Mouse (Mus musculus) ES-E14 (cell line): ENCODE measurements around the gene Tmem135. TPM values are rescaled to one million over a fixed set of nuclear protein-coding genes. Genes with fewer than 3 reads are reported as not detected.

ENCODE experiments used
- DNase-seq: peaks from one replicate; pipeline ENCODE4 v3.0.0-alpha.2; 2013; ENCODE audit warnings: low read depth, low spot score
- H3K27ac ChIP-seq: 2 replicates; pipeline ENCODE4 v1.5.1; 2012; ENCODE audit warnings: low read depth, mild to moderate bottlenecking, low read length, moderate library complexity, mixed read lengths; ENCODE audit not compliant: poor library complexity, insufficient read depth, severe bottlenecking
- H3K36me3 ChIP-seq: 2 replicates; pipeline ENCODE4 v1.6.1; 2012; ENCODE audit warnings: mild to moderate bottlenecking, low read length, moderate library complexity, mixed read lengths; ENCODE audit not compliant: control insufficient read depth, poor library complexity, insufficient read depth, severe bottlenecking
- H3K4me1 ChIP-seq, 2 experiments: fragments of 150-350 bp in 1 of 2; sonication (generic) in 1 of 2; 2 replicates each; pipeline ENCODE4 v1.6.1; 2012; ENCODE audit warnings: low read length in 2 of 2, mild to moderate bottlenecking in 1 of 2, mixed read lengths in 1 of 2; ENCODE audit not compliant: control insufficient read depth in 2 of 2, insufficient read depth in 2 of 2, poor library complexity in 1 of 2
- H3K4me3 ChIP-seq, 2 experiments: fragments of 150-350 bp in 1 of 2; sonication (generic) in 1 of 2; 2 replicates each; pipeline ENCODE4 v1.5.1; 2012; ENCODE audit warnings: low read length in 2 of 2, low read depth in 1 of 2, mild to moderate bottlenecking in 1 of 2, mixed read lengths in 1 of 2; ENCODE audit not compliant: insufficient read depth in 1 of 2, poor library complexity in 1 of 2, severe bottlenecking in 1 of 2
- H3K9ac ChIP-seq: 2 replicates; pipeline ENCODE4 v1.6.1; 2012; ENCODE audit warnings: low read depth, mild to moderate bottlenecking, low read length, mixed read lengths; ENCODE audit not compliant: poor library complexity, insufficient read depth, severe bottlenecking
- H3K9me3 ChIP-seq: fragments of 150-350 bp; sonication (generic); 2 replicates; pipeline ENCODE4 v1.6.1; 2012; ENCODE audit warnings: low read depth, mild to moderate bottlenecking, low read length; ENCODE audit not compliant: control insufficient read depth, insufficient read depth
- CHD2 ChIP-seq: IDR thresholded peaks from 2 replicates; pipeline ENCODE4 v1.6.1; 2014; ENCODE audit warnings: mild to moderate bottlenecking, low read depth, low read length, inconsistent platforms
- HCFC1 ChIP-seq: IDR thresholded peaks from 2 replicates; pipeline ENCODE4 v1.6.1; 2012; ENCODE audit warnings: low read length, inconsistent platforms, borderline replicate concordance; ENCODE audit not compliant: insufficient read depth
- MAFK ChIP-seq: IDR thresholded peaks from 2 replicates; pipeline ENCODE4 v1.6.1; 2014; ENCODE audit warnings: mild to moderate bottlenecking, low read depth, low read length, inconsistent platforms; ENCODE audit not compliant: insufficient read depth
- ZC3H11A ChIP-seq: IDR thresholded peaks from 2 replicates; pipeline ENCODE4 v1.6.1; 2012; ENCODE audit warnings: low read depth, mild to moderate bottlenecking, inconsistent platforms, low read length, borderline replicate concordance
- ZNF384 ChIP-seq: IDR thresholded peaks from 2 replicates; pipeline ENCODE4 v1.6.1; 2012; ENCODE audit warnings: low read depth, low read length, inconsistent platforms
- in situ Hi-C, 2 experiments: fragments of 600-800 bp; cut with MboI; formaldehyde crosslinking; loops; one replicate each; pipeline ENCODE4 v1.15.1; 2025; ENCODE audit warnings: low sequenced_read_pairs in 2 of 2, inconsistent platforms in 1 of 2; ENCODE audit not compliant: unreplicated experiment in 2 of 2
- total RNA-seq: library from RNA; depleted of rRNA; stranded (reverse); fragments of 300-350 nt; gene quantifications from 2 replicates; pipeline ENCODE4 v1.2.3, GENCODE M21; 2012; rRNA removed

Tmem135 gene
- 19.0 and 29.2 TPM in 2 replicates for total RNA-seq

- H3K9ac ChIP-seq, result peak within 1 kb of the TSS; percentile 59
- H3K9me3 ChIP-seq, result no peaks in the 10 kb centered on the region
- in situ Hi-C loops, result loop anchor here (10.0 to 25.0 kb wide), 2 partner anchors 239 to 242 kb away; no protein-coding TSS in a partner anchor
- peak; percentile 97 for DNase-seq
- H3K36me3 ChIP-seq, result no peaks in the 10 kb centered on the region
- 0 out of 4 replicates have a peak, but pooled peaks cover 0 to 3% of the 10 kb centered on the region in 2 experiments for H3K4me1 ChIP-seq
- TF ChIP-seq CHD2 (no peak), HCFC1 (0 out of 2 replicates have a peak, but pooled peaks have one; percentile 29), ZNF384 (no peak)
- peak within 1 kb of the TSS; percentile 70 to 96 for H3K4me3 ChIP-seq
- no peak within 1 kb of the TSS for H3K27ac ChIP-seq
Observed at GRCm38 (mm10) chr7:89404081-89404733, at the start of gene Tmem135, which contains the start of gene Fzd4. Gene Tmem135, minus strand, starts transcription at chr7:89404222. Gene Fzd4, plus strand, starts transcription at chr7:89404355.

- in situ Hi-C loops, result no loop called here
- TF ChIP-seq MAFK, result no peak
- TF ChIP-seq ZC3H11A, result no peak
- TF ChIP-seq CHD2, result no peak
- no peak for TF ChIP-seq HCFC1
- no peak for TF ChIP-seq ZNF384
- Histone ChIP-seq H3K4me1 (no peaks in the 10 kb centered on the region), H3K36me3 (no peaks in the 10 kb centered on the region), H3K9ac (no peak overlapping the region), H3K27ac (no peak overlapping the region), H3K4me3 (no peak overlapping the region), H3K9me3 (no peaks in the 10 kb centered on the region)
- no peak for DNase-seq
Observed at GRCm38 (mm10) chr7:89450312-89450711, 46.3 kb upstream of the Tmem135 start.

- Histone ChIP-seq H3K9me3 (no peaks in the 10 kb centered on the region), H3K4me3 (no peak overlapping the region), H3K27ac (no peak overlapping the region), H3K36me3 (no peaks in the 10 kb centered on the region), H3K4me1 (no peaks in the 10 kb centered on the region), H3K9ac (no peak overlapping the region)
- no peak for DNase-seq
- TF ChIP-seq ZC3H11A, result no peak
- no peak for TF ChIP-seq MAFK
- TF ChIP-seq CHD2, result no peak
- no peak for TF ChIP-seq ZNF384
- TF ChIP-seq HCFC1, result no peak
- in situ Hi-C loops, result no loop called here
Observed at GRCm38 (mm10) chr7:89445137-89445536, 41.1 kb upstream of the Tmem135 start.

GRCm38 (mm10) chr7:89442242-89442641 is 38.2 kb upstream of the Tmem135 start:
- Histone ChIP-seq H3K27ac (no peak overlapping the region), H3K9ac (no peak overlapping the region), H3K4me1 (no peaks in the 10 kb centered on the region), H3K36me3 (no peaks in the 10 kb centered on the region), H3K9me3 (no peaks in the 10 kb centered on the region), H3K4me3 (no peak overlapping the region)
- DNase-seq, result no peak
- in situ Hi-C loops, result no loop called here
- TF ChIP-seq HCFC1, result no peak
- no peak for TF ChIP-seq MAFK
- TF ChIP-seq ZC3H11A, result no peak
- TF ChIP-seq CHD2, result no peak
- TF ChIP-seq ZNF384, result no peak
